In genomic region chr2:170155089-170155740, GRCm38 (mm10) we compare ENCODE assay signal across 8 mouse cellular contexts. TPM values are rescaled to one million over a fixed set of nuclear protein-coding genes. Genes with fewer than 3 reads are reported as not detected.
DNase-seq lines count a peak whose midpoint lies in the region; ATAC-seq and TF ChIP-seq lines count a peak whose summit lies in the region.

No protein-coding gene starts in this region.

- peak; percentile 80 for DNase-seq in CH12.LX (ENCODE audit: extremely low read depth)
- DNase-seq in adrenal gland, adult (ENCODE audit: inconsistent age in 2 of 2, low spot score in 1 of 2), result peak; percentile 77 to 93
- DNase-seq in forebrain, embryonic 11.5 days (ENCODE audit: low spot score), result peak; percentile 64
- peak; percentile 58 for DNase-seq in heart, postnatal 25 days (ENCODE audit: low spot score)
- peak; percentile 71 to 80 for DNase-seq in kidney, postnatal 4 days
- peak; percentile 81 to 84 for DNase-seq in lung, postnatal 4 days
- DNase-seq in retina, embryonic 14.5 days (ENCODE audit: low spot score), result peak; percentile 52
- peak; percentile 65 to 76 for DNase-seq in urinary bladder, postnatal 4 days (ENCODE audit: low spot score in 2 of 2)

- peak; percentile 79 for TF ChIP-seq EP300 in CH12.LX (IDR thresholded peaks at IDR 0.05; ENCODE audit: low read length)

- TF ChIP-seq POLR2A in CH12.LX (IDR thresholded peaks at IDR 0.05; ENCODE audit: low read depth, low read length), result peak; percentile 45

- no peaks in the 10 kb centered on the region for H3K27me3 ChIP-seq in CH12.LX (replicated peaks)
- H3K27me3 ChIP-seq in forebrain, embryonic 11.5 days (ENCODE audit: control insufficient read depth, insufficient read depth, low read length), result no peaks in the 10 kb centered on the region; the same call in 1 of the 2 replicates

- H3K4me1 ChIP-seq in CH12.LX (ENCODE audit: control insufficient read depth in 1 of 2, insufficient read depth in 2 of 2), result peaks cover 0 to 48% of the 10 kb centered on the region in 2 experiments; a peak in 3 of 4 replicates
- H3K4me1 ChIP-seq in forebrain, embryonic 11.5 days (replicated peaks; ENCODE audit: control insufficient read depth, insufficient read depth, low read length), result peaks cover 7% of the 10 kb centered on the region; the same call in 1 of the 2 replicates

- H3K9me3 ChIP-seq in CH12.LX (replicated peaks; ENCODE audit: low read length), result no peaks in the 10 kb centered on the region
- H3K9me3 ChIP-seq in forebrain, embryonic 11.5 days (ENCODE audit: control insufficient read depth, low read length), result no peaks in the 10 kb centered on the region

- peak overlapping the region; percentile 77 for H3K9ac ChIP-seq in CH12.LX (ENCODE audit: insufficient read depth, low read depth)
- 0 out of 2 replicates have a peak overlapping the region, but pooled peaks have one; percentile 1 for H3K9ac ChIP-seq in forebrain, embryonic 11.5 days (ENCODE audit: low read length)

- dilution Hi-C loops in CH12.LX (cut with MboI; ENCODE audit: extremely low pct_ligation_motif_present, extremely low pct_unique_long_range_greater_than_20kb, low sequenced_read_pairs), result no loop called here

- in situ Hi-C loops in CH12.LX (cut with MboI; ENCODE audit: low pct_ligation_motif_present, low pct_unique_long_range_greater_than_20kb, low sequenced_read_pairs), result no loop called here

- 0 out of 2 replicates have a peak, but pooled peaks have one; percentile 42 for ATAC-seq in forebrain, embryonic 11.5 days (replicated peaks; ENCODE audit: low FRiP score)

- no peaks in the 10 kb centered on the region for H3K36me3 ChIP-seq in CH12.LX (replicated peaks in 1 of 2; ENCODE audit: control insufficient read depth in 1 of 2, insufficient read depth in 1 of 2, low read length in 1 of 2)
- H3K36me3 ChIP-seq in forebrain, embryonic 11.5 days (ENCODE audit: control insufficient read depth, insufficient read depth, low read length), result no peaks in the 10 kb centered on the region

- intact Hi-C loops in heart, postnatal 25 days (cut with DNase I), result loop anchor here (5.0 kb wide), 1 partner anchor 38 kb away; no protein-coding TSS in a partner anchor

- peak in 1 of 2 experiments; percentile 40; a peak in 2 of 4 replicates for TF ChIP-seq CTCF in CH12.LX (conservative IDR thresholded peaks at IDR 0.05 in 1 of 2, IDR thresholded peaks at IDR 0.05 in 1 of 2; ENCODE audit: low read depth in 2 of 2, low read length in 2 of 2)

- H3K4me3 ChIP-seq in CH12.LX (replicated peaks in 1 of 3; ENCODE audit: low read depth in 2 of 3, low read length in 2 of 3, poor library complexity in 1 of 3), result peak overlapping the region in 2 of 3 experiments; percentile 48 to 54
- H3K4me3 ChIP-seq in forebrain, embryonic 11.5 days (ENCODE audit: low read depth, low read length), result peak overlapping the region; percentile 1; the same call in 1 of the 2 replicates

- no peaks in the 10 kb centered on the region for H3K79me2 ChIP-seq in CH12.LX (replicated peaks; ENCODE audit: control insufficient read depth, extremely low read depth, insufficient read depth, poor library complexity, severe bottlenecking)

- peak overlapping the region; percentile 85 for H3K4me2 ChIP-seq in CH12.LX (ENCODE audit: insufficient read depth, low read depth, poor library complexity, severe bottlenecking)
- H3K4me2 ChIP-seq in forebrain, embryonic 11.5 days (ENCODE audit: low read depth, low read length, severe bottlenecking), result peak overlapping the region; percentile 44

- peak; percentile 34 for TF ChIP-seq RAD21 in CH12.LX (IDR thresholded peaks at IDR 0.05; ENCODE audit: low read depth, low read length)

- peak overlapping the region; percentile 83 for H3K27ac ChIP-seq in CH12.LX (ENCODE audit: insufficient read depth, low read depth)
- H3K27ac ChIP-seq in forebrain, embryonic 11.5 days (ENCODE audit: low read depth, low read length), result no peak overlapping the region

- 15% methylated on average over 18 of the region's 18 CpGs for WGBS in forebrain, embryonic 11.5 days

TF ChIP-seq in CH12.LX, 34 proteins besides CTCF, POLR2A, EP300 and RAD21:
- no peak; the same call in 1 of the 2 replicates for TF ChIP-seq JUND (conservative IDR thresholded peaks at IDR 0.05; ENCODE audit: low read depth, low read length)
- no peak for TF ChIP-seq NRF1 (IDR thresholded peaks at IDR 0.05; ENCODE audit: low read depth, low read length)
- no peak for TF ChIP-seq JUN (IDR thresholded peaks at IDR 0.05; ENCODE audit: insufficient read depth, low read depth, low read length)
- TF ChIP-seq CHD2 (IDR thresholded peaks at IDR 0.05; ENCODE audit: low read length), result peak; percentile 5; the same call in 1 of the 2 replicates
- 0 out of 2 replicates have a peak, but pooled peaks have one; percentile 8 for TF ChIP-seq MAFK (IDR thresholded peaks at IDR 0.05; ENCODE audit: insufficient replicate concordance, low read length)
- peak; percentile 59 for TF ChIP-seq NELFE (IDR thresholded peaks at IDR 0.05; ENCODE audit: low read depth, low read length)
- TF ChIP-seq USF2 (conservative IDR thresholded peaks at IDR 0.05; ENCODE audit: low read depth, low read length), result no peak
- no peak for TF ChIP-seq MXI1 (IDR thresholded peaks at IDR 0.05; ENCODE audit: low read depth, low read length)
- TF ChIP-seq SMC3 (IDR thresholded peaks at IDR 0.05; ENCODE audit: low read depth, low read length), result peak; percentile 23
- TF ChIP-seq CHD1 (IDR thresholded peaks at IDR 0.05; ENCODE audit: low read depth, low read length), result no peak; the same call in 1 of the 2 replicates
- TF ChIP-seq SIN3A (IDR thresholded peaks at IDR 0.05; ENCODE audit: low read length), result 0 out of 2 replicates have a peak, but pooled peaks have one; percentile 15
- TF ChIP-seq MYC (IDR thresholded peaks at IDR 0.05; ENCODE audit: low read depth, low read length), result no peak
- TF ChIP-seq TCF12 (IDR thresholded peaks at IDR 0.05; ENCODE audit: low read depth, low read length), result peak; percentile 65
- TF ChIP-seq GABPA (IDR thresholded peaks at IDR 0.05; ENCODE audit: insufficient replicate concordance, low read depth, low read length), result no peak
- peak; percentile 46 for TF ChIP-seq BHLHE40 (IDR thresholded peaks at IDR 0.05; ENCODE audit: low read depth, low read length)
- TF ChIP-seq HCFC1 (IDR thresholded peaks at IDR 0.05; ENCODE audit: low read depth, low read length), result no peak
- no peak for TF ChIP-seq ZNF384 (IDR thresholded peaks at IDR 0.05; ENCODE audit: low read depth, low read length)
- TF ChIP-seq USF1 (IDR thresholded peaks at IDR 0.05; ENCODE audit: low read depth, low read length), result no peak
- no peak for TF ChIP-seq ZMIZ1 (IDR thresholded peaks at IDR 0.05; ENCODE audit: low read depth, low read length)
- TF ChIP-seq ETS1 (conservative IDR thresholded peaks at IDR 0.05; ENCODE audit: low read depth, low read length), result peak; percentile 48
- TF ChIP-seq MEF2A (IDR thresholded peaks at IDR 0.05; ENCODE audit: borderline replicate concordance, low read depth, low read length), result peak; percentile 43; the same call in 1 of the 2 replicates
- TF ChIP-seq IRF4 (IDR thresholded peaks at IDR 0.05; ENCODE audit: low read depth, low read length), result peak; percentile 85
- TF ChIP-seq ZC3H11A (IDR thresholded peaks at IDR 0.05; ENCODE audit: low read depth, low read length), result no peak
- TF ChIP-seq ZKSCAN1 (IDR thresholded peaks at IDR 0.05; ENCODE audit: borderline replicate concordance, low read depth, low read length), result no peak
- peak; percentile 75; the same call in 1 of the 2 replicates for TF ChIP-seq TBP (conservative IDR thresholded peaks at IDR 0.05; ENCODE audit: low read depth, low read length)
- no peak for TF ChIP-seq UBTF (IDR thresholded peaks at IDR 0.05; ENCODE audit: low read depth, low read length)
- TF ChIP-seq ELF1 (IDR thresholded peaks at IDR 0.05; ENCODE audit: low read depth, low read length), result peak; percentile 78
- 0 out of 2 replicates have a peak, but pooled peaks have one; percentile 44 for TF ChIP-seq E2F4 (IDR thresholded peaks at IDR 0.05; ENCODE audit: insufficient replicate concordance, low read depth, low read length)

RNA-seq across cellular contexts. Expression of gene Zfp217, which starts 7.3 kb away (rescaled TPM):
- 9.3 and 10.0 TPM in 2 replicates for total RNA-seq in CH12.LX (2012; rRNA removed)
- total RNA-seq in CH12.LX (2014; rRNA removed), result 5.3 and 5.6 TPM in 2 replicates
- polyA plus RNA-seq in CH12.LX (2012; ENCODE audit: insufficient read length, low read depth), result 11.1 and 12.1 TPM in 2 replicates
- polyA plus RNA-seq in forebrain, embryonic 11.5 days (2014; fragmentation: Nextera tagmentation; extraction: Ambion mirVana), result 3.8 and 3.9 TPM in 2 replicates
- 10 to 100 TPM in 1 of 2 experiments, 1 to 10 TPM in 1; 9.6 to 13.0 TPM for total RNA-seq in heart, postnatal 25 days (2021)
